Mouse (Mus musculus) brain, embryonic 14.5 days (tissue): Measurements from ENCODE around the gene Itpripl2.

Experiments used
- CTCF ChIP-seq: fragments of 200-500 bp; IDR thresholded peaks from 2 replicates; pipeline ENCODE4 v1.5.1; 2012; ENCODE audit warnings: inconsistent platforms, mild to moderate bottlenecking, moderate library complexity, borderline replicate concordance; ENCODE audit not compliant: insufficient read depth, insufficient read length; ENCODE audit errors: extremely low read depth
- POLR2A ChIP-seq: fragments of 200-500 bp; IDR thresholded peaks from 2 replicates; pipeline ENCODE4 v1.6.1; 2012; ENCODE audit warnings: mild to moderate bottlenecking, inconsistent platforms, borderline replicate concordance; ENCODE audit not compliant: poor library complexity, insufficient read depth, insufficient read length, severe bottlenecking; ENCODE audit errors: extremely low read depth

- TF ChIP-seq CTCF (no peak), POLR2A (no peak)
These were observed 3.3 kb upstream of the Itpripl2 start for GRCm38 (mm10) chr7:118494892-118495579.
